In genomic region chr17:52479327-52480086, GRCm38 (mm10) we compare ENCODE assay signal across 19 mouse cellular contexts.
A peak's percentile ranks its signal among the peaks of the same experiment; 100 is the strongest.
DNase-seq lines count a peak whose midpoint lies in the region; ATAC-seq and TF ChIP-seq lines count a peak whose summit lies in the region.
"Had no signal": no experiment of that assay in that cellular context is flagged by ENCODE, and none has a peak within 500 bp of the region (broad histone marks: within the 10 kb centered on the region; RNA-seq: fewer than 3 reads in every experiment).

No protein-coding gene starts in this region.

- no peaks in the 10 kb centered on the region for H3K4me1 ChIP-seq in hindbrain, embryonic 11.5 days (replicated peaks; ENCODE audit: control insufficient read depth, insufficient read depth, low read length)
- 0 out of 2 replicates have a peak, but pooled peaks cover 2% of the 10 kb centered on the region for H3K4me1 ChIP-seq in hindbrain, postnatal 0 days (ENCODE audit: insufficient read depth, low read length)
- no peaks in the 10 kb centered on the region for H3K4me1 ChIP-seq in hindbrain, embryonic 16.5 days (ENCODE audit: control insufficient read depth, insufficient read depth, low read depth, low read length)
- no peaks in the 10 kb centered on the region; the same call in 1 of the 2 replicates for H3K4me1 ChIP-seq in neural tube, embryonic 12.5 days
- H3K4me1 ChIP-seq: hindbrain, embryonic 15.5 days; limb, embryonic 10.5 days had no signal

- H3K36me3 ChIP-seq in hindbrain, embryonic 11.5 days (ENCODE audit: control insufficient read depth, insufficient read depth, low read length): no peaks in the 10 kb centered on the region
- no peaks in the 10 kb centered on the region for H3K36me3 ChIP-seq in hindbrain, postnatal 0 days (ENCODE audit: insufficient read depth, low read length)
- no peaks in the 10 kb centered on the region for H3K36me3 ChIP-seq in hindbrain, embryonic 16.5 days (ENCODE audit: control insufficient read depth, insufficient read depth, low read length)
- H3K36me3 ChIP-seq in neural tube, embryonic 12.5 days: no peaks in the 10 kb centered on the region
- H3K36me3 ChIP-seq: hindbrain, embryonic 15.5 days; limb, embryonic 10.5 days had no signal

- H3K4me2 ChIP-seq in hindbrain, embryonic 11.5 days (replicated peaks; ENCODE audit: low read depth, low read length): no peak overlapping the region
- H3K4me2 ChIP-seq in hindbrain, postnatal 0 days (ENCODE audit: low read depth, low read length): no peak overlapping the region
- H3K4me2 ChIP-seq in hindbrain, embryonic 16.5 days (ENCODE audit: low read length): no peak overlapping the region
- H3K4me2 ChIP-seq in neural tube, embryonic 12.5 days (replicated peaks): no peak overlapping the region
- H3K4me2 ChIP-seq: hindbrain, embryonic 15.5 days; liver, embryonic 11.5 days; lung, embryonic 14.5 days had no signal

- H3K9ac ChIP-seq in hindbrain, embryonic 11.5 days (ENCODE audit: low read depth, low read length): no peak overlapping the region
- no peak overlapping the region for H3K9ac ChIP-seq in hindbrain, postnatal 0 days (replicated peaks; ENCODE audit: low read length)
- no peak overlapping the region for H3K9ac ChIP-seq in hindbrain, embryonic 16.5 days (ENCODE audit: low read depth, low read length)
- H3K9ac ChIP-seq in neural tube, embryonic 12.5 days: no peak overlapping the region
- H3K9ac ChIP-seq: hindbrain, embryonic 15.5 days; lung, embryonic 14.5 days had no signal

- peak; percentile 87 for ATAC-seq in hindbrain, embryonic 11.5 days (ENCODE audit: low FRiP score)
- no peak for ATAC-seq in hindbrain, postnatal 0 days
- ATAC-seq in hindbrain, embryonic 16.5 days: peak; percentile 50; the same call in 1 of the 2 replicates
- ATAC-seq in neural tube, embryonic 12.5 days (ENCODE audit: low FRiP score, low read depth): peak; percentile 48; the same call in 1 of the 2 replicates

- WGBS in hindbrain, embryonic 11.5 days: 40% methylated on average over 7 of the region's 7 CpGs
- 32% methylated on average over 7 of the region's 7 CpGs for WGBS in hindbrain, postnatal 0 days
- WGBS in hindbrain, embryonic 16.5 days: 30% methylated on average over 7 of the region's 7 CpGs
- WGBS in neural tube, embryonic 12.5 days: 55% methylated on average over 7 of the region's 7 CpGs

- peak; percentile 18 for DNase-seq in hindbrain, embryonic 11.5 days (ENCODE audit: low spot score)
- no peak for DNase-seq in hindbrain, postnatal 0 days (ENCODE audit: low spot score)
- peak; percentile 9 for DNase-seq in embryo, embryonic 11 days
- DNase-seq in layer of hippocampus, adult 9-10 months (ENCODE audit: low spot score): no peak
- DNase-seq in lung, postnatal 36 days: no peak
- no peak for DNase-seq in adipocyte (ENCODE audit: low spot score)
- DNase-seq: adrenal gland, postnatal 14 days; cerebellum, adult 9-10 months; gastrocnemius, postnatal 14 days; kidney, adult 18-20 months; lung, embryonic 14.5 days; right cerebral cortex, postnatal 14 days had no signal

- no peaks in the 10 kb centered on the region for H3K9me3 ChIP-seq in hindbrain, embryonic 11.5 days (ENCODE audit: control insufficient read depth, low read length)
- H3K9me3 ChIP-seq in hindbrain, postnatal 0 days (ENCODE audit: low read length): no peaks in the 10 kb centered on the region
- no peaks in the 10 kb centered on the region for H3K9me3 ChIP-seq in hindbrain, embryonic 16.5 days (ENCODE audit: control insufficient read depth, low read length)
- no peaks in the 10 kb centered on the region for H3K9me3 ChIP-seq in neural tube, embryonic 12.5 days
- H3K9me3 ChIP-seq: hindbrain, embryonic 15.5 days; limb, embryonic 10.5 days had no signal

- no peaks in the 10 kb centered on the region for H3K27me3 ChIP-seq in hindbrain, embryonic 11.5 days (ENCODE audit: control insufficient read depth, insufficient read depth, low read length)
- H3K27me3 ChIP-seq in hindbrain, postnatal 0 days (ENCODE audit: insufficient read depth, low read length): no peaks in the 10 kb centered on the region
- H3K27me3 ChIP-seq in hindbrain, embryonic 16.5 days (replicated peaks; ENCODE audit: control insufficient read depth, insufficient read depth, low read length): no peaks in the 10 kb centered on the region
- no peaks in the 10 kb centered on the region for H3K27me3 ChIP-seq in neural tube, embryonic 12.5 days (replicated peaks)
- H3K27me3 ChIP-seq: hindbrain, embryonic 15.5 days had no signal

- no peak overlapping the region for H3K27ac ChIP-seq in hindbrain, embryonic 11.5 days (ENCODE audit: low read depth, low read length)
- H3K27ac ChIP-seq in hindbrain, postnatal 0 days: no peak overlapping the region
- no peak overlapping the region for H3K27ac ChIP-seq in hindbrain, embryonic 16.5 days (ENCODE audit: low read depth, low read length)
- no peak overlapping the region for H3K27ac ChIP-seq in neural tube, embryonic 12.5 days
- H3K27ac ChIP-seq: hindbrain, embryonic 15.5 days; limb, embryonic 10.5 days; macrophage; stomach, postnatal 0 days had no signal

- TF ChIP-seq CTCF in hindbrain, postnatal 0 days (IDR thresholded peaks at IDR 0.05; ENCODE audit: low read depth): no peak

- no peak overlapping the region for H3K4me3 ChIP-seq in hindbrain, embryonic 11.5 days (ENCODE audit: low read depth, low read length)
- no peak overlapping the region for H3K4me3 ChIP-seq in hindbrain, postnatal 0 days (ENCODE audit: low read length)
- H3K4me3 ChIP-seq in hindbrain, embryonic 16.5 days (ENCODE audit: low read length): no peak overlapping the region
- no peak overlapping the region for H3K4me3 ChIP-seq in neural tube, embryonic 12.5 days
- H3K4me3 ChIP-seq: hindbrain, embryonic 15.5 days; limb, embryonic 10.5 days had no signal

Comparison
In these comparisons a context has a peak if more than half of its experiments do, and no peak if none do; other contexts are left out.
1. DNase-seq: peak in hindbrain, embryonic 11.5 days (single experiment) and embryo, embryonic 11 days (single experiment); none in hindbrain, postnatal 0 days (single experiment), layer of hippocampus, adult 9-10 months (single experiment), lung, postnatal 36 days (single experiment) and adipocyte (single experiment).